Mouse (Mus musculus) testis, postnatal 10 days (tissue): ENCODE measurements around the gene Grm8.

Experiments
- DNase-seq: peaks from one replicate; pipeline ENCODE4 v3.0.0; 2021; ENCODE audit warnings: low spot score

The Grm8 gene

DNA sequence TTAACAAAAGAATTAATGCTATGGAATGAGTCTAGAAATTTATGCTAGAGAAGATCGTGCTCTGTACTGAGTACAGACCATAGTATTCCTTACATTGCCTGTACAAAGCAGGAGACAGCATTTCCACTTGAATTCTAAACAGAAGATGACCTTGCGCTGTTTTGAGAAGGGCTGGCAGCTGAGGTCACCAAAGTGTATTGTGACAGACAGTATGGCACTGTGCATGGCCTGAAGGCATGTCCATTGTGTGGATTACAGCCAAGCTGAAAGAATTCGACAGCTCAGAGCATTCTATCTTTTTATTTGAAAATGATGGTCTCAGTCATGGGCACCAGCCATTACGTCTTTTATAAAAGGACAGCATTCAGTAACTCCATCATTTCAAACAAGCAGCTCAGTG, 517.5 kb downstream of the Grm8 start:
- no peak for DNase-seq

DNA sequence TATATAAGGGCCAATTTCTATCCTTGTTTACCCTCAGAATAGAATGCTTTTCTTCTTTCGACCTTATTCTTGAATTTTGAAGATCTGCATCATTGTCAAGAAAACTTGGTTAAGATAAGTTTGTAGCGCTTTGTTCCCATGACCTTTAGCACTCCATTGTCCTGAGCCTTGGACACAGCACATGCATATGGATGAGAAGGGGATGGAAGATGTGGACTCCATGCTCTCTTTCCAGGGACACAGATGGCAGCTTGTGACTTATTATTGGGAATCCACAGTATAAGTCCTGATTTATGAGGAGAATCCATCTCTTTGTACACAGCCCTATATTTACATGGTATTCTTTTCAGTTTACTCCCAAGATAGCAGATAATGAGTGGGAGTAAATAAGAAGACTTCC, 554.5 kb downstream of the Grm8 start:
- no peak for DNase-seq

DNA sequence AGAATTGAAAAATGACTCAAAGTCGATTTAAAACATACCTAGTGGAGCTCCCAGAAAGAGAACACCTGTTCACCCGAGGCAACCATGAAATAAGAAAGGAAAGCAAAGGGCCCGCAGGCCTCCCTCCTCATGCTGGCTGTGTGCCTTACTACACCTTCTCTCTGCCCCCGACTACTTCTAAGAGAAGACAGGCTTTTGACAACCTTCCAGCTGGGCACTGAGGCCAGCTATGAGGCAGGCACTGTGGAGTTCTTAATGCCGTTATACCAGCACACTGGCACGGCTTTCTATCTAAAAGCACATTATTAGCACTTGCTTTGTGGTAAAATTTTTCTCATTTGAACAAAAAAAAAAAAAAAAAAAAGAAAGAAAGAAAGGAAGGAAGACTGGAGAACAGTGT, 589.5 kb downstream of the Grm8 start:
- DNase-seq, result no peak

DNA sequence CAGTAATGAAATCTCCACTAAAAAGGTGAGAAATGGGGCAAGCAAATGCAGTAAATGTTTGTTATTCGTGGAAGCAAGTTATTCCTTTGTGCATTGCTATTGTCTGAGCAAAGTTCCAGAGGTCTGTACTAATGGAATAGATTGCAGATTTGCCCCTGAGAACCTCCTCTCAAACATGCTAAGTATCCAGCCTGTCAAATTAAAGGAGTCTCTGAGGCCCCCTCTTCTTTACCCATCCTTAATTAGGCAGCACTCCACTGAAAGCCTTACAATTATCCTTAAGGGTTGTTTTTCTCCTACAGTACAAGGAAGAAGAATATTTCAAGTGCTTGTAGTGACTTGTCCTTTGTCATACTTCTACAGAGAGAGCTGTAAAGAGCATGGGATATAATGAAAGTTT, 617.4 kb downstream of the Grm8 start:
- DNase-seq, result no peak

DNA sequence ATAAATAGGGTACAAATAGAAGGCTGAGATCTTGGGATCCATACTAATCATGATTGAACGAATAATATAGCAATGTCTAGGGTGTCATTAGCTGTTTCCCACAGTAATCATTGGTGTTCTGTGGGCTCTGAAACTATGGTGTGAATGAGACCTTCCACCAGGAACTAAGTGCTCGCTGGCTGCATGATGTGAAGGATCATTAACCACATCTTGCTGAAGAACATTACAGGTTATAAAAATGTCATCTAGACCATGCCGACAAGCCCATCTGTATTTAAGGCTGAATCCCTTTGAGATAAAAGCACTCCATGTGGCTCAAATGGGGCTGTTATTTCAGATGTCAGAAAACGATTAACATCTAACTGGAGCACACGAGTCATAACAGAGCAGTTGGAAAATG, 674.0 kb downstream of the Grm8 start:
- DNase-seq, result no peak

DNA sequence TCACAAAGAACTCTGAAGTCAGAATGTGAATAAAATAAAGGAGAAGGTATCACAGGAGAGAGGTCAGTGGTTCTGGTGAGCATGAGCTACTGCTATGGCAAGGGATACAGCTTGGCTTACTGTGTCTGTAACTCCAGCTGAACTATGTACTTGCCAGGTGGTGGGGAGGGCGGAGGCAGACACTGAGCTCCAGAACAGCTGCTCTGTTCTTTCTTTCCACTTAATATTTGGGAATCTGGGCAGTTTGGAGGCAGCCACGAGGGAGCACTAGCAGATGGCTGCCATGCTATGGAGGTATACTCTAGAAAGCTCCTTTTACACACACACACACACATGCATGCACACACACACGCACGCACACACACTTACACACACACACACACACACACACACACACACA, 726.5 kb downstream of the Grm8 start:
- DNase-seq, result no peak

DNA sequence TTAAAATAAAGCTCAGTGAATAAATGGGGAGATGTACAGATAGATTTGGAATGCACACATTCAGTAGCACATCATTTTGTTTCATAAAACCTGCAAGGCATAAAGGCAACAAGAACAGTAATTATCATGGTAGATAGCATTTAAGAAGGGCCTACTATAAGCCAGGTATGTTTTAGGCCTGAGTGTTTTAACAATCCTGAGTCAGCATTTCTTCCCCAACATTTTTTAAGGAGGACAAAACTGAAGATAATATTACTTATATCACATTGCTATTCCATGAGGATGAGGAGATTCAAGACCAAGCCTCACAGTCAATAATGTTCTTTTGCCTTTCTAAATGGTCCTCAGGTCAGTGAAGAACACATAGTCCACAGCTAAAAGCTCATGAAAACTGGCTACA, 762.6 kb downstream of the Grm8 start:
- no peak for DNase-seq

DNA sequence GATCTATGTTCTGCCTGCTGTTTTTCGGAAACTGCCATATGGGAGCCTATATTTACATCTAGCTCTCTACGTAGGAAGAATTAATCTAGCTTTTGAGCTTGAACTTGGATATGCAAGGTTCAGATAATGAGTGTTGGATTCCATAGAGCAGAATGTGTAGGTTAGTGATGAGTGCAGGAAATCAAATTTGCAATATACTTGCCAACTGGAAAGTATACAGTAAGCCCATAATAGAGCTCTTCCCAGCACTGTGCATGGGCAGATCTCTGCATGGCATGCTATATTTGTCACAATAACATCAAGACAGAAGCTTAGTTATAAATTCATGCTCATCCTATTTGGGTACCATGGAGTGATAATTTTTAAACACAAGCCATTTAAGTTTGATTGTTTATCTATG, 763.9 kb downstream of the Grm8 start:
- no peak for DNase-seq

DNA sequence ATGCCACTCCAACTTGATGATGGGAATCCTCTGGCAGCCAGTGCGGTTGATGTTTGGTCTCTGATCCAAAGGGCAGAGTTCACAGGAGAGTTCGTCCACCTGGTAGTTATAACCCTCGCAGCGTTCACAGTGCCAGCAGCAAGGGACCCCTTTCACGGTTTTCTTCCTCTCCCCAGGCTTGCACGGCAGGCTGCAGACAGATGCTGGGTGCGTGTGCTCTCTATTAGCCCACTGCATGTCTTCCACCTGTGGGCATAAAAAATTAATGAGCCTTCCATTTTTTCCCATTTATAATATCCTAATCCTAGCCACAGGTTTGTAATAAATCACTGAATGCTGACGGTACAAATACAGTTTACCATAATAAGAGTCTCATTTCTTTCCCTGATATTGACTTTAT, 771.2 kb downstream of the Grm8 start:
- no peak for DNase-seq

DNA sequence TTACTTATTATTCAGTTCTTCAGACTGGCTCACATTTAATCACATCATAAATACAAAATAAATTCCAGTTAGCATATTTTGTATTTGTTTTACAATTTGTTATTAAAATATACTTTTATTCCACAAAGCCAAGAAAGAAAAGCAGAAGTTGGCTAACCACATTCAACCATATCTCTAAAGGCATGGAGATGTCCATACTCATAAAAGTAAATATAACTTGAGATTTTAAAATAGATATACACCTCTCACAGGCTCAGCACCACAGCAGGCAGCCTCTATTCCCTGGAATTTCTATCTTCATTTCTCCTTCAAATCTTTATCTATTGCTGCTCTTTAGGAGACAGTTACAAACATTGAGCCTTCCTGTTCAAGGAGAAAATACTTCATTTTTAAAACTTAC, 774.5 kb downstream of the Grm8 start:
- no peak for DNase-seq

DNA sequence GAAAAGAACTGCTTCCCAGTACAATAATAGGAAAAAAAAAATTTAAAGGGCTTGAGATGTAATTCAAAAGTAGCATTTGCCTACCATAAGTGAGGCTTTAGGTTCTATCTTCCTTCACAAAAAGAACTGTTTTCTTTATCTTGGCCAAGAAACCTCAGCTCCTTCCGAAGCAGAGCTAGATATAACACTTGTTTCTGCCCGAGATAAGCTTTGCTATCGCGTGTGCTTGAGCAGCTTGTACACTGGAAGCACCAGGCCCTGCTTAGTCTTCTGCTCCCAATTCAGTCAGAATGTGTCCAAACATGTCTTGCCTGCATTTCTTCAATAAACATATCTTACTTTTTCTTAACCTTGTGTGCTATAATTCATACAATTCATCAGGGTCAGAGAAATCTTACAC, 783.8 kb downstream of the Grm8 start:
- DNase-seq, result no peak

DNA sequence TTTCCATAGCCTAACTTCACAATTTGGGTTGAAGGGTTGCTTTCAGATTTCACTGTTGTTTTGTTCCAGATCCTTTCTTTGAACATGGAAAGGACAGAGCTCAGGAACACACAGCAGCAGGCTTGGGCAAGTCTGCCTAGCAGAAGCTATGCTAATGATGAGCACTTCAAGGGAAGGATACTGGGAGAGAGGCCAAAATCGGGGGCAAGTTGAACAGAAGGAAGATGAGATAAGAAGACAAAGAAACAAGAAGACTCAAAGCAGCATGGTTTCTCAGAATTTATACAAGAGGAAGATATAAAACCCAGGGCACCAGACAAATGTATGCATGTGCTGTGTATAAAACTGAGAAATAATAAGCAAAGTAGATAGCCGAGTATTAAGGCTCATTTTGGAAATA, 786.7 kb downstream of the Grm8 start:
- DNase-seq, result no peak

DNA sequence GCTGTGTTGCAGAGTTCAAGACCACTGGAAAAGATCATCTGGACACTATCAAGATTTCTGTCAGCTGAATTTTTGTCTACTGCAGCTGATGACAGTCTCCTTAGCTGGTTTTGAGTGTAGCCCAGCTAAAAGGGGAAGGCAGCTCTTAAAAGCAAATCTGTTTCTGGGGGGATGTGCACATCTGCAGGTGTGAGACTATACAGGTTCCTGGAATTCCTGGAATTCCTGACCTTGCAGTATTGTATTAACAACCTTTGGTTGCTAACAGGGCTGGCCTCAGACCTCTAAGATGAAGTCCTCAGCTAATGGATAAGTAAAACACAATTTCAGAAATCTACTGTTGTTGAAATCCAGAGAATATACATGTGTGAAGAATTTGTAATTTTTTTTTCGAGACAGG, 788.7 kb downstream of the Grm8 start:
- DNase-seq, result no peak

DNA sequence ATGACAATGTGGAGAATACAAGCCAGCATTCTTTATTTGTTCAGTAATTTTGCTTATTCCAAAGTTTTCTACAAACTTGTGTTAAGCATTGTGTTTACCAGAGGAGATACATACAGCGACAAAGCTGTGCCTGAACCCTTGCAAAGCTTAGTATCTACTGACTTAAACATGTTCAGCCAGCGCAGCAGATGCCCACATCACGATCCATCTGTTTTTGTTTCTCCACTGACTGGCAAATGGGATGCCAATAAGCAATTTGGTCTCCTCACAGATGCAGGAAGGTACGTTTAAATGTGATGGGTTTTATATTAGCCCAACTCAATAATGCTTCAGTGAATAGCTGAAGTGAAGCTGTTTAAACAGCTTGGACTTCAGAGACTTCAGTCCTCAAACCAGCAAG, 794.8 kb downstream of the Grm8 start:
- no peak for DNase-seq

DNA sequence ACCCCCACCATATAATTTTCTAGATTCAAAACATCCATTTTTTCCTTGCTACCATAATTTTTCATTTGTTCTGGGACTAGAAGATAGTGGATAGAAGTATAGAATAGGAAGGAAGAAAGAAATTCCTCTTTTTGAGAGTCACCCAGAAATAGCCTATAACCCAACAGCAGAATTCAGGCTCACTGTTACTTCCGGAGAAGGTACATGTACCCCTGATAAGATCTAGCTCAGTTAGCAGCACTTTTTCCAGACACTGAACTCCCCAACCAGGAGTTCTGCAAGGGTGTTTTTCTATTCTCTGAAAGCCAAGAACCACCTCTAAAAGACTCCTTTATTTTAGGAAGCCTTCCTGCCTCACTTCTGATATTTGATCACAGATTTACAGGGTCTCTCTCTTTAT, 816.4 kb downstream of the Grm8 start:
- no peak for DNase-seq

DNA sequence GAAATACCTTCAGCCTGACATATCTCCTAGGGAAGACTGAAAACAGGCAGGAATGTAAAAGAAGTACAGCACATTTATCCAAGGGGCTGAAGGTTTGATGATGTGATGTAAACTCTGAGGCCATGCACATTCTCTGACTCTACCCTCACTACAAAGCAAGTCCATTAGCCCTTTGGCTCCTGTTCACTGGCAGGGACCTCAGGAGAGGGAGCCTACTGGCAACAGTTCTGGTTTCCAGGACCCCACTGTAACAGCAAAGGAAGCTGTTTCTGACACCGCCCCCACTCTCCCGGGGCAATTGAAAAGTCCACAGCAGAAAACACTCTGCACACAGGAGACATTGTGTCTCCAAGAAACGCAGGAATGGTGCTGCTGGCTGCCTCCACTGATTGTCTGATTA, 817.6 kb downstream of the Grm8 start:
- DNase-seq, result no peak

DNA sequence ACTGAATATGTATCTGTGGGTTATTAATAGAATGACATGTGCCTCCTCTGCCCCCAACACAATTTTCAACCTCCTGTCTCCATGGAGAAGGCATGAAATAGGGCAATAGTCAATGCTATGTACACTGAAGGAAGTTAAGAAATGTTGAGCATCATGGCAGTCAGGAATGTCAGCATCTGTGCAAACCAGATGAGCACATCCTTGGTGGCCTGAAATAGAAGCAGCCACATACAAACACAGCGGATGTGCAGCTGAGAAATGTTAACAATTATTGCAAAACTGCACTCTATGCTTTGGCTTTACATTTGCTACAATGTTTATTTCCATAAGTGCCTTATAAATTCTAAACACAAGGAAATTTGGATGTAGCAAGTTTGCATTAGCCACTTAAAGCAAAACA, 819.0 kb downstream of the Grm8 start:
- DNase-seq, result no peak

DNA sequence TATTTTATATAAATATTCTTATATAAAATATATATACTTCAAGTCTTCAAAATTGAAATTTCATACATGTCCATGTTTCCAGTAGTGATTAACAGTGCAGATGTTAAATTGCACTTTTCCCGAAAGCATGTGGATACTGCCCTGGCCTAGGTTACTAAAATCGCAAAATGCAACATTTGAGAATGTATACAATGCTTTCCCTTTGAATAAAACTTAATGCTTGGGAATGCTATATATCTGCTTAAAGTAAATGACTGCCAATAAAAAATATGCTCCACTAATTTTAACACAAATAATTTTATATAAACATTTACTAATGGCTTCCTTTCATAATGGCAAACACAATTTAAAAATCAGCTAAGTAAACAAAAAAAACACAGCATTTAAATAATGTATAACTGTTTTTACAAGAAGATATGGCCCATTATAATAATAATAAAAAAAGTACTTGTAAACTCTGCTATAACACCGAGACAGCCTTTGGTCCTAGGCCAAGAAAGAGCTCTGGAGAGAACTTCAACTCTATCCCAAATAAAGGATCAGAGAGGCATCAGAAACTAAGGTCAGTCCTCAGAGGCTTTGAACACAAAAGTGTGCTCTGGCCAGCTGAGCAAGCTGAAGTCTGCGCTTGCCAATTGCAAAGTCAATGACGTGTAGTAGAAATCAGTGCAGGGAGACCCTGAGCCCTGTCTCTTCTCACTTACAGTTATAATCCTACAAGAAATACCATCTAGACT, 820.5 kb downstream of the Grm8 start:
- no peak for DNase-seq

DNA sequence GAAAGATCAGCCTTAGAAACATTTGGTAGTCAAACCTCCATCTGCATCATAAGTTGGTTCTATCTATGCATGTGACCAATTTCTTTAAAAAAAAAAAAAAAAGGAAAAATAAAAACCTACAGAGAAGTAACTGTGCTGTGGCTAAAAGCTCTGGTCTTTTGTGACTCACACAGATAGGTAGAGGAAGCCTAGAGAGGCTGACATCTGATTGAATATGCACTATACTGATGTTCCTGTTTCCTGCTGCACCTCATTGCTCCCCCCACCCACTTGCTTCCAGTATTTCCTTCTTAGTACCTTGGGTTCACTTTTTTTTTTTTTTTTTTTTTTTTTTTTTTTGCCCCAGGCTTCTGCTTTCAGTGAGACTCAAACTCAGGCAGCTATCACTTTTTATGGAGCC, 824.6 kb downstream of the Grm8 start:
- DNase-seq, result no peak

DNA sequence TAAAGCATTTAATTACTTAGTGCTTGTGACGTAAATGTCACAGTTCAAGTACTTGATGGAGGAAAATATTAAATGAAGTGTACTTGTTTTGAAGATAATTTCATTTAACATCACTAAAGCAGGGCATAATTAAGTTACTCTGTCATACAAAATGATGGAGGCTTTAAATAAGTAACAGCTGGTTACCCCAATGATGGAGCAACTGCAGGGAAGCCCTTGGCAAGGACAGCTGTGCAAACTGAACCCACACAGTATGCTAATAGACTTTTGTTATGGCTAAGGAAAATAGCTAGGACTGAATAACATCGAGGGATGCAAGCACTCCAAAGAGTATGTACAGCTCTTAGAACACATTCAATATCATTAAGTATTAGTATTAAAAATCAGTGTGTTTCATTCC, 829.6 kb downstream of the Grm8 start:
- no peak for DNase-seq

DNA sequence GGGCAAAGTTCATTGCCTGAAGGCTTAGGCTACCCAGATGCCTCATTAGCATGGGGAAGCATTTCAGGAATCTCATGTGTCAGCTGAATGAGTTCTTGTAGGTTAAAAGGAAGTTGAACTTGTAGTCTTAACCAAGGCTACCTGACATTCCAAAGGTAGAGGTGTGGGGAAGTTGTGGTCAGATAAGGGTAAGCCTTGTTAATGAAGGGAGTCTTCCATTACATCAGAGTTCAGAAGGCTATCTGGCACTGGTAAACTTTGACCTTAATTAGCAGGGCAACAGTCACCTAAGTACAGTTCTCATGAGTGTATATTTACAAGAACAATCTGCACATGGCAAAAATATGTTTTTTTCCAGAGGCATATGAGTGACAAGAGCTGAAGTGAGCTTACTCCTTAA, 870.0 kb downstream of the Grm8 start:
- no peak for DNase-seq

DNA sequence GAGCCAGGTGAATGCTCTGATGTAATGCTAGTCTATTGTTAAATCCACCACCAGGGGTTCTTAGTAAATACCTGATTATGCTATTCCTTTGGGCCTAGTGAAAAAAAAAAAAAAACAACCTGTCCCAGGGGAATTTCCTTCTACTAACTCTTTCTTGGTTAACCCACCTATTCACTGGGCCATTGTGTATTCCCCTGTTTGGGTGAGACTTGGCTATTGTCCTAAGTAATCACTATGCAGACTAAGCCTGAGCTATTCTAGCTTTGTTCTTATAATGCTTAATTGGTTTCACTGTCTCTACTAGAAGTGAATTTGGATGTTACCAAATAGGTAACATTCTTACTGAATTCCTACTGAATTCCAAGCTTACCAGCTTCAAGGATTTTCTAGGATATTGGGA, 872.4 kb downstream of the Grm8 start:
- DNase-seq, result no peak

DNA sequence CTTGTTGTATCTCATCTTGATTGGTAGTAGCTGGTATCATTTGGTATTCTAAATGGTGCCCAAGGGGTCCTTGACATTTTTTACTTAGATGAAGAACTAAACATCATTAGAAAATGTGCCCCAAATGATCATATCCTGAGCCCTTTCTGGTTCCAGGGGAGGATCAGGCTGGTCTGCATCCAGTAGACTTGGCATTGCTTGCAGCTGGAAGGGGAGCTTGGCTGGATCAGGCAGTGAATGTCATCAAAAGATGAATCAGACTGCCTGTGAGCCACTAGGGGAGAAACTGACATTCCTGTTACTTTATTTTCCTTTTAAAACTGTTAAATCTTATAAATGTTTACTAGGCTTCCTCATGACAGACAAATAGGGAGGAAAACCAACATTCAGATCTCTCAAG, 894.6 kb downstream of the Grm8 start:
- DNase-seq, result no peak

DNA sequence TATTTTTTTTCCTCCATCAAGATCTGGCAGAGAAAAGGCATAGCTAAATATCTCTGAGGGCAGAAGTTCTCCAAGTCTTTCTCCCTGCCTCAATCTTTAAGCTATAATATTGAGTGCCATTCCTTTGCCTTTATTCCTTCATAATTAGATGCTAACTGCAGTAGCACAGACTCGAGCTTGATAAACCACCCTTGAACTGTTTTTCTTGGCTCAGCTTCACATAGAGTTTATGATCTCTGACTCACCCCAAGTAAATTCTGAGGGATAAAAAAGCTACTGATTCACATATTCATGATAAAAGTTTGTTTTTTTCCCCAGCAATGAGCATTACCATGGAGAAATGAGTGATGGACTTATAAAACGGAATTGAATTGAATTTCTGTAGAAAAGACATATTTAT, 895.0 kb downstream of the Grm8 start:
- no peak for DNase-seq
